Mouse (Mus musculus) G1E (cell line): Measurements from ENCODE around the gene Frmpd4.

Experiments
- CTCF ChIP-seq: IDR thresholded peaks from 2 replicates; pipeline ENCODE4 v1.5.1; 2012; ENCODE audit warnings: low read depth, low read length, inconsistent platforms, mixed read lengths
- POLR2AphosphoS5 ChIP-seq: IDR thresholded peaks from 2 replicates; pipeline ENCODE4 v1.6.1; 2012; ENCODE audit warnings: low read depth, low read length, inconsistent platforms; ENCODE audit not compliant: insufficient replicate concordance

DNA sequence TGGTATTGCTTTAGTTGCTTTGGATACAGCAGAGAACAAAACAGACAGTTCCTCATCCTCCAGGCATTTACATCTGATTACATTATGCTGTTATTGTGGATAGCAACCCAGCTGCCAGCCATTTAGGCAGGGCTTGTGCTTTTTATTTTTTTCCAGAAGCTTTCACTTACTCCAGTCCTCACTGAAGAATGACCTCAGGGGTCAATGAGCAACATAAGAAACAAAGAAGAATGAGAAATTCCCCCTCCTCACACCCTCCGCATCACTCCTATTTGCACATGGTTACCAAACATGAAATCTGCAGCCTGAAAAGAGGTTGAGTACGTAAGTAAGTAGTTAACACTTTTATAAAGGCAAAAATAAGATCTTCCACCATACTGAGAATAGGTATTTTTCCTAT lies 744.5 kb downstream of the Frmpd4 start:
- TF ChIP-seq CTCF (no peak), POLR2AphosphoS5 (no peak)
